Mouse (Mus musculus) 3T3-L1 (cell line): Measurements from ENCODE around the gene Clip3.

ENCODE experiments used
- DNase-seq: peaks from one replicate; pipeline ENCODE4 v3.0.0-alpha.2; 2015; ENCODE audit warnings: low read depth, low spot score

Gene Clip3

GRCm38 (mm10) chr7:30326427-30326826 is 34.9 kb downstream of the Clip3 start:
- DNase-seq, result no peak

- no peak for DNase-seq
These were observed 35.6 kb downstream of the Clip3 start for GRCm38 (mm10) chr7:30327140-30327539.

- DNase-seq, result no peak
These were observed 36.9 kb downstream of the Clip3 start for GRCm38 (mm10) chr7:30328379-30328778.

- peak; percentile 60 for DNase-seq
These were observed 40.4 kb downstream of the Clip3 start for GRCm38 (mm10) chr7:30331887-30332286.

GRCm38 (mm10) chr7:30332622-30333259 is 41.2 kb downstream of the Clip3 start:
- DNase-seq, result no peak

GRCm38 (mm10) chr7:30333436-30333835 is 41.9 kb downstream of the Clip3 start:
- peak; percentile 60 for DNase-seq

- no peak for DNase-seq
These were observed 43.0 kb downstream of the Clip3 start for GRCm38 (mm10) chr7:30334563-30334962.

- no peak for DNase-seq
These were observed 44.2 kb downstream of the Clip3 start for GRCm38 (mm10) chr7:30335688-30336087.

GRCm38 (mm10) chr7:30336384-30336783 is 44.9 kb downstream of the Clip3 start:
- DNase-seq, result peak; percentile 87

- DNase-seq, result no peak
These were observed 48.0 kb downstream of the Clip3 start for GRCm38 (mm10) chr7:30339432-30340109.

- DNase-seq, result peak; percentile 47
These were observed 55.3 kb downstream of the Clip3 start for GRCm38 (mm10) chr7:30346635-30347379.

- peak; percentile 48 for DNase-seq
These were observed 56.3 kb downstream of the Clip3 start for GRCm38 (mm10) chr7:30347828-30348227.

GRCm38 (mm10) chr7:30353279-30353822 is 61.8 kb downstream of the Clip3 start:
- DNase-seq, result peak; percentile 86

GRCm38 (mm10) chr7:30354059-30354458 is 62.5 kb downstream of the Clip3 start:
- peak; percentile 46 for DNase-seq
